Mouse (Mus musculus) CH12.LX (cell line): ENCODE measurements around the gene Il4i1. TPM values are rescaled to one million over a fixed set of nuclear protein-coding genes. Genes with fewer than 3 reads are reported as not detected.

Experiments used
- DNase-seq: peaks from one replicate; pipeline ENCODE4 v3.0.0-alpha.2; 2013; ENCODE audit errors: extremely low read depth
- H3K27ac ChIP-seq: 2 replicates; pipeline ENCODE4 v1.5.1; 2012; ENCODE audit warnings: low read depth, mild to moderate bottlenecking, control low read depth, moderate library complexity; ENCODE audit not compliant: insufficient read depth
- H3K27me3 ChIP-seq: replicated peaks from 2 replicates; pipeline ENCODE3; 2012; ENCODE audit warnings: inconsistent platforms
- H3K36me3 ChIP-seq, 2 experiments: replicated peaks in 1 of 2; 2 replicates each; pipeline versions ENCODE3 to v1.6.1; 2012; ENCODE audit warnings: inconsistent platforms in 1 of 2, low read length in 1 of 2, mild to moderate bottlenecking in 1 of 2, mixed read lengths in 1 of 2, moderate library complexity in 1 of 2; ENCODE audit not compliant: control insufficient read depth in 1 of 2, insufficient read depth in 1 of 2
- H3K4me1 ChIP-seq, 2 experiments: 2 replicates each; pipeline ENCODE4 v1.6.1; 2012; ENCODE audit warnings: inconsistent platforms in 1 of 2, moderate library complexity in 1 of 2; ENCODE audit not compliant: insufficient read depth in 2 of 2, control insufficient read depth in 1 of 2
- H3K4me2 ChIP-seq: 2 replicates; pipeline ENCODE4 v1.6.1; 2012; ENCODE audit warnings: low read depth, mild to moderate bottlenecking, control low read depth; ENCODE audit not compliant: poor library complexity, insufficient read depth, severe bottlenecking
- H3K4me3 ChIP-seq, 3 experiments: fragments of 150-350 bp in 1 of 3; sonication (generic) in 1 of 3; replicated peaks in 1 of 3; 2 replicates each; pipeline versions ENCODE3 to v1.5.1; 2011 to 2012; ENCODE audit warnings: low read depth in 2 of 3, low read length in 2 of 3, mild to moderate bottlenecking in 2 of 3, moderate library complexity in 2 of 3, control low read depth in 1 of 3, improper control_type of control experiment in 1 of 3, inconsistent platforms in 1 of 3, mixed read lengths in 1 of 3; ENCODE audit not compliant: poor library complexity in 1 of 3
- H3K79me2 ChIP-seq: replicated peaks from 2 replicates; pipeline ENCODE4 v1.6.1; 2012; ENCODE audit warnings: mild to moderate bottlenecking, moderate library complexity; ENCODE audit not compliant: control insufficient read depth, poor library complexity, insufficient read depth, severe bottlenecking; ENCODE audit errors: extremely low read depth
- H3K9ac ChIP-seq: 2 replicates; pipeline ENCODE4 v1.6.1; 2012; ENCODE audit warnings: low read depth, mild to moderate bottlenecking, control low read depth, moderate library complexity; ENCODE audit not compliant: insufficient read depth
- H3K9me3 ChIP-seq: replicated peaks from 2 replicates; pipeline ENCODE3; 2012; ENCODE audit warnings: low read length, inconsistent platforms, mixed read lengths
- CTCF ChIP-seq, 2 experiments: IDR thresholded peaks in 1 of 2; conservative IDR thresholded peaks in 1 of 2; 2 replicates each; pipeline ENCODE4 v1.5.1; 2011 to 2012; ENCODE audit warnings: low read depth in 2 of 2, low read length in 2 of 2, improper control_type of control experiment in 1 of 2, inconsistent platforms in 1 of 2, mild to moderate bottlenecking in 1 of 2, moderate library complexity in 1 of 2
- EP300 ChIP-seq: IDR thresholded peaks from 2 replicates; pipeline ENCODE4 v1.6.1; 2011; ENCODE audit warnings: low read length, improper control_type of control experiment
- JUND ChIP-seq: conservative IDR thresholded peaks from 2 replicates; pipeline ENCODE4 v1.6.1; 2011; ENCODE audit warnings: low read depth, low read length, improper control_type of control experiment
- MAFK ChIP-seq: IDR thresholded peaks from 2 replicates; pipeline ENCODE4 v1.6.1; 2011; ENCODE audit warnings: low read length, improper control_type of control experiment; ENCODE audit not compliant: insufficient replicate concordance
- MAX ChIP-seq: IDR thresholded peaks from 2 replicates; pipeline ENCODE4 v1.6.1; 2011; ENCODE audit warnings: low read length, improper control_type of control experiment
- MXI1 ChIP-seq: IDR thresholded peaks from 2 replicates; pipeline ENCODE4 v1.6.1; 2011; ENCODE audit warnings: mild to moderate bottlenecking, low read depth, low read length, improper control_type of control experiment
- MYC ChIP-seq: IDR thresholded peaks from 2 replicates; pipeline ENCODE4 v1.6.1; 2011; ENCODE audit warnings: low read depth, mild to moderate bottlenecking, improper control_type of control experiment, low read length
- NRF1 ChIP-seq: IDR thresholded peaks from 2 replicates; pipeline ENCODE4 v1.6.1; 2014; ENCODE audit warnings: low read depth, mild to moderate bottlenecking, inconsistent platforms, low read length, improper control_type of control experiment, moderate library complexity
- POLR2A ChIP-seq: IDR thresholded peaks from 2 replicates; pipeline ENCODE4 v1.6.1; 2011; ENCODE audit warnings: low read depth, mild to moderate bottlenecking, improper control_type of control experiment, low read length
- POLR2AphosphoS2 ChIP-seq: IDR thresholded peaks from 2 replicates; pipeline ENCODE4 v1.6.1; 2011; ENCODE audit warnings: low read depth, low read length, improper control_type of control experiment
- RAD21 ChIP-seq: IDR thresholded peaks from 2 replicates; pipeline ENCODE4 v1.6.1; 2011; ENCODE audit warnings: low read depth, mild to moderate bottlenecking, low read length, improper control_type of control experiment, moderate library complexity
- RCOR1 ChIP-seq: conservative IDR thresholded peaks from 2 replicates; pipeline ENCODE4 v1.6.1; 2012; ENCODE audit warnings: low read depth, mild to moderate bottlenecking, inconsistent platforms, low read length, improper control_type of control experiment
- SMC3 ChIP-seq: IDR thresholded peaks from 2 replicates; pipeline ENCODE4 v1.6.1; 2011; ENCODE audit warnings: low read depth, low read length, improper control_type of control experiment
- ZKSCAN1 ChIP-seq: IDR thresholded peaks from 2 replicates; pipeline ENCODE4 v1.6.1; 2012; ENCODE audit warnings: low read depth, inconsistent platforms, low read length, improper control_type of control experiment, borderline replicate concordance
- ZMIZ1 ChIP-seq: IDR thresholded peaks from 2 replicates; pipeline ENCODE4 v1.6.1; 2012; ENCODE audit warnings: low read depth, mild to moderate bottlenecking, inconsistent platforms, low read length, improper control_type of control experiment
- dilution Hi-C: fragments of 300-500 bp; cut with MboI; formaldehyde crosslinking; loops from 2 replicates; pipeline ENCODE4 v1.14.3; 2020; ENCODE audit warnings: low sequenced_read_pairs; ENCODE audit not compliant: extremely low pct_unique_long_range_greater_than_20kb, extremely low pct_ligation_motif_present
- in situ Hi-C: fragments of 300-500 bp; cut with MboI; formaldehyde crosslinking; loops from 3 replicates; pipeline ENCODE4 v1.14.3; 2019; ENCODE audit warnings: low sequenced_read_pairs, low pct_ligation_motif_present, low pct_unique_long_range_greater_than_20kb, mixed read lengths
- polyA plus RNA-seq: library from polyadenylated mRNA; unstranded; fragments of >175 nt; gene quantifications from 2 replicates; pipeline ENCODE4 v1.2.1, GENCODE M21; 2012; ENCODE audit warnings: low read depth; ENCODE audit not compliant: insufficient read length
- total RNA-seq, 2 experiments: library from RNA; depleted of rRNA; stranded (reverse); fragments of 300-350 nt in 1 of 2; fragments of >200 nt in 1 of 2; gene quantifications; 2 replicates each; pipeline ENCODE4 v1.2.3; 2012 to 2014

Il4i1 gene
- total and polyA plus RNA-seq, 3 experiments, result 17.6 to 57.5 (median 49.2) TPM

- no peak overlapping the region for H3K4me3 ChIP-seq
- in situ Hi-C loops (no loop called here), dilution Hi-C loops (no loop called here)
- peak overlapping the region; percentile 30; the same call in 1 of the 2 replicates for H3K27ac ChIP-seq
- no peak overlapping the region for H3K9ac ChIP-seq
- H3K9me3 ChIP-seq, result no peaks in the 10 kb centered on the region
- H3K27me3 ChIP-seq, result no peaks in the 10 kb centered on the region
- H3K79me2 ChIP-seq, result peaks cover 97% of the 10 kb centered on the region
- H3K4me1 ChIP-seq, result peaks cover 37 to 93% of the 10 kb centered on the region in 2 experiments
- TF ChIP-seq CTCF (conservative IDR thresholded peaks at IDR 0.05 in 1 of 2, IDR thresholded peaks at IDR 0.05 in 1 of 2; ENCODE audit: low read depth in 2 of 2, low read length in 2 of 2), result peak; percentile 74 to 89
- no peak for TF ChIP-seq MAX
- TF ChIP-seq MXI1, result peak; percentile 49; the same call in 1 of the 2 replicates
- TF ChIP-seq NRF1, result no peak
- 0 out of 2 replicates have a peak, but pooled peaks have one; percentile 20 for TF ChIP-seq MYC
- no peak for TF ChIP-seq RCOR1
- peak; percentile 58 for TF ChIP-seq SMC3
- TF ChIP-seq POLR2A, result peak; percentile 34; the same call in 1 of the 2 replicates
- no peak for TF ChIP-seq ZKSCAN1
- TF ChIP-seq RAD21, result peak; percentile 62
- TF ChIP-seq, all 38 proteins: peak for 6
- DNase-seq, result peak; percentile 81
- Histone ChIP-seq H3K36me3 (peaks cover 34 to 85% of the 10 kb centered on the region in 2 experiments), H3K4me2 (no peak overlapping the region; the same call in 1 of the 2 replicates)
Observed at GRCm38 (mm10) chr7:44824872-44825271, 8.7 kb downstream of the Il4i1 start.

GRCm38 (mm10) chr7:44826771-44827170 is 10.6 kb downstream of the Il4i1 start:
- H3K27me3 ChIP-seq, result no peaks in the 10 kb centered on the region
- no peak overlapping the region for H3K4me2 ChIP-seq
- peaks cover 96% of the 10 kb centered on the region for H3K79me2 ChIP-seq
- H3K4me1 ChIP-seq, result peaks cover 39 to 93% of the 10 kb centered on the region in 2 experiments
- H3K27ac ChIP-seq, result no peak overlapping the region; the same call in 1 of the 2 replicates
- H3K9me3 ChIP-seq, result no peaks in the 10 kb centered on the region
- dilution Hi-C loops, result no loop called here
- no peak overlapping the region for H3K4me3 ChIP-seq
- H3K9ac ChIP-seq, result no peak overlapping the region
- peaks cover 51 to 86% of the 10 kb centered on the region in 2 experiments for H3K36me3 ChIP-seq
- TF ChIP-seq POLR2AphosphoS2 (no peak), POLR2A (peak; percentile 18; the same call in 1 of the 2 replicates), ZMIZ1 (0 out of 2 replicates have a peak, but pooled peaks have one; percentile 38)
- in situ Hi-C loops, result no loop called here
- DNase-seq, result no peak

- in situ Hi-C loops, result no loop called here
Observed at GRCm38 (mm10) chr7:44828706-44829105, 12.5 kb downstream of the Il4i1 start.

More at GRCm38 (mm10) chr7:44828706-44829105, 12.5 kb downstream of the Il4i1 start:
- peaks cover 41 to 98% of the 10 kb centered on the region in 2 experiments for H3K4me1 ChIP-seq
- TF ChIP-seq EP300 (no peak), JUND (no peak), NRF1 (no peak), MAFK (no peak)
- H3K4me2 ChIP-seq, result no peak overlapping the region
- no peak overlapping the region for H3K27ac ChIP-seq
- no peaks in the 10 kb centered on the region for H3K27me3 ChIP-seq
- no peak for DNase-seq
- peaks cover 92% of the 10 kb centered on the region for H3K79me2 ChIP-seq
- H3K9ac ChIP-seq, result no peak overlapping the region
- H3K9me3 ChIP-seq, result no peaks in the 10 kb centered on the region
- H3K36me3 ChIP-seq, result peaks cover 58 to 84% of the 10 kb centered on the region in 2 experiments
- dilution Hi-C loops, result no loop called here
- H3K4me3 ChIP-seq, result no peak overlapping the region
